21 mouse cellular contexts compared by ENCODE assay signal in the genomic region with DNA sequence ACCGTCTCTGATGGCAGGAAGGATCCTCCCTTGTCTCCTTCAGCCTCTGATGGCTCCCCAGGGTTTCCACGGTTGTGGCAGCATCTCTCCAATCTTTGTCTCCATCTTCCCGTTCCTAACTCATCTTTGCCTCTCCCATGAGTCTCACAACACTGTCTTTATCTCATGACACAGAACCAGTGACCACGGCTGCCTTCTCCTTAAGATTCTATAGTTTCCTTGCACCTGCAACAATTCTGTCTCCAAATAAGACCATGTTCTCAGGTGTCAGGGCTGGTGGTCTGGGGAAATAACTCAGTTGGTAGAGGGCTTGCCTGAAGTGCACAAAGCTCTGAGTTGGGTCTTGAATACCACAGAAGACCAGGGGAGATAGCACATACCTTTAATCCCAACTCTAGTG.
DNase-seq lines count a peak whose midpoint lies in the region; ATAC-seq and TF ChIP-seq lines count a peak whose summit lies in the region.
"Had no signal": no experiment of that assay in that cellular context is flagged by ENCODE, and none has a peak within 500 bp of the region (broad histone marks: within the 10 kb centered on the region; RNA-seq: fewer than 3 reads in every experiment).

No protein-coding gene starts in this region.

- WGBS in forebrain, embryonic 11.5 days = 90% methylated on average over 4 of the region's 4 CpGs
- WGBS in forebrain, embryonic 16.5 days = 95% methylated on average over 4 of the region's 4 CpGs
- WGBS in hindbrain, embryonic 10.5 days = 84% methylated on average over 4 of the region's 4 CpGs
- WGBS in hindbrain, embryonic 13.5 days = 95% methylated on average over 4 of the region's 4 CpGs
- WGBS in midbrain, embryonic 11.5 days = 90% methylated on average over 4 of the region's 4 CpGs
- WGBS in midbrain, postnatal 0 days = 97% methylated on average over 4 of the region's 4 CpGs
- WGBS in limb, embryonic 10.5 days = 90% methylated on average over 4 of the region's 4 CpGs

- H3K4me3 ChIP-seq in forebrain, embryonic 11.5 days (ENCODE audit: low read depth, low read length) = no peak overlapping the region
- H3K4me3 ChIP-seq in forebrain, embryonic 16.5 days (replicated peaks; ENCODE audit: low read length) = no peak overlapping the region
- H3K4me3 ChIP-seq in hindbrain, embryonic 10.5 days = no peak overlapping the region
- H3K4me3 ChIP-seq in hindbrain, embryonic 13.5 days = no peak overlapping the region
- no peak overlapping the region for H3K4me3 ChIP-seq in midbrain, embryonic 11.5 days (ENCODE audit: low read depth, low read length)
- H3K4me3 ChIP-seq in midbrain, postnatal 0 days (ENCODE audit: low read depth, low read length) = no peak overlapping the region
- no peak overlapping the region for H3K4me3 ChIP-seq in limb, embryonic 10.5 days
- H3K4me3 ChIP-seq: embryonic facial prominence, embryonic 12.5 days had no signal

- peaks cover 7% of the 10 kb centered on the region; the same call in 1 of the 2 replicates for H3K4me1 ChIP-seq in forebrain, embryonic 11.5 days (replicated peaks; ENCODE audit: control insufficient read depth, insufficient read depth, low read length)
- H3K4me1 ChIP-seq in forebrain, embryonic 16.5 days (replicated peaks; ENCODE audit: control insufficient read depth, insufficient read depth, low read length) = peaks cover 17% of the 10 kb centered on the region
- H3K4me1 ChIP-seq in hindbrain, embryonic 10.5 days (replicated peaks) = peaks cover 16% of the 10 kb centered on the region
- H3K4me1 ChIP-seq in hindbrain, embryonic 13.5 days (replicated peaks) = peaks cover 25% of the 10 kb centered on the region
- H3K4me1 ChIP-seq in midbrain, embryonic 11.5 days (ENCODE audit: control insufficient read depth, insufficient read depth, low read length) = peaks cover 3% of the 10 kb centered on the region; the same call in 1 of the 2 replicates
- H3K4me1 ChIP-seq in midbrain, postnatal 0 days (ENCODE audit: insufficient read depth, low read length) = no peaks in the 10 kb centered on the region
- H3K4me1 ChIP-seq in limb, embryonic 10.5 days = peaks cover 19% of the 10 kb centered on the region

- no peak for DNase-seq in forebrain, embryonic 11.5 days (ENCODE audit: low spot score)
- no peak for DNase-seq in hindbrain, embryonic 10.5 days (ENCODE audit: low spot score)
- DNase-seq in midbrain, embryonic 11.5 days (ENCODE audit: low spot score, missing footprints) = peak; percentile 67
- no peak for DNase-seq in midbrain, postnatal 0 days (ENCODE audit: low spot score)
- no peak for DNase-seq in limb, embryonic 10.5 days (ENCODE audit: low spot score)
- no peak for DNase-seq in spleen, postnatal 36 days (ENCODE audit: low spot score in 2 of 2)
- DNase-seq: adrenal gland, adult 2 months; adrenal gland, postnatal 10 days; adrenal gland, postnatal 25 days; cerebellum, adult 11 months; cerebellum, adult 18-20 months; cerebellum, adult 8-10 months; cerebellum, adult 9-11 months; cerebellum, postnatal 14 days; cerebellum, postnatal 36 days; embryo, embryonic 11 days; forebrain, postnatal 0 days had no signal

- ATAC-seq in forebrain, embryonic 11.5 days (replicated peaks; ENCODE audit: low FRiP score) = no peak
- no peak for ATAC-seq in forebrain, embryonic 16.5 days
- ATAC-seq in hindbrain, embryonic 13.5 days (ENCODE audit: low FRiP score) = no peak
- ATAC-seq in midbrain, embryonic 11.5 days (ENCODE audit: low FRiP score) = no peak
- no peak for ATAC-seq in midbrain, postnatal 0 days (ENCODE audit: low FRiP score)
- ATAC-seq: forebrain, embryonic 14.5 days; forebrain, postnatal 0 days had no signal

- H3K27ac ChIP-seq in forebrain, embryonic 11.5 days (ENCODE audit: low read depth, low read length) = 0 out of 2 replicates have a peak overlapping the region, but pooled peaks have one; percentile 25
- no peak overlapping the region for H3K27ac ChIP-seq in forebrain, embryonic 16.5 days (ENCODE audit: low read length)
- 0 out of 2 replicates have a peak overlapping the region, but pooled peaks have one; percentile 54 for H3K27ac ChIP-seq in hindbrain, embryonic 10.5 days
- H3K27ac ChIP-seq in hindbrain, embryonic 13.5 days = no peak overlapping the region
- H3K27ac ChIP-seq in midbrain, embryonic 11.5 days (ENCODE audit: low read depth, low read length) = no peak overlapping the region
- H3K27ac ChIP-seq in midbrain, postnatal 0 days (ENCODE audit: low read depth, low read length) = no peak overlapping the region
- H3K27ac ChIP-seq in limb, embryonic 10.5 days = peak overlapping the region; percentile 47
- H3K27ac ChIP-seq: embryonic facial prominence, embryonic 12.5 days had no signal

- H3K9ac ChIP-seq in forebrain, embryonic 11.5 days (ENCODE audit: low read length) = no peak overlapping the region
- no peak overlapping the region for H3K9ac ChIP-seq in forebrain, embryonic 16.5 days (replicated peaks; ENCODE audit: low read depth, low read length)
- H3K9ac ChIP-seq in hindbrain, embryonic 13.5 days = no peak overlapping the region
- H3K9ac ChIP-seq in midbrain, embryonic 11.5 days (ENCODE audit: low read length) = no peak overlapping the region
- no peak overlapping the region for H3K9ac ChIP-seq in midbrain, postnatal 0 days (replicated peaks; ENCODE audit: low read length, poor library complexity, severe bottlenecking)
- H3K9ac ChIP-seq: embryonic facial prominence, embryonic 12.5 days; forebrain, postnatal 0 days had no signal

- H3K9me3 ChIP-seq in forebrain, embryonic 11.5 days (ENCODE audit: control insufficient read depth, low read length) = no peaks in the 10 kb centered on the region
- H3K9me3 ChIP-seq in forebrain, embryonic 16.5 days (ENCODE audit: control insufficient read depth, low read length) = no peaks in the 10 kb centered on the region
- 0 out of 2 replicates have a peak, but pooled peaks cover 2% of the 10 kb centered on the region for H3K9me3 ChIP-seq in hindbrain, embryonic 10.5 days
- H3K9me3 ChIP-seq in hindbrain, embryonic 13.5 days = no peaks in the 10 kb centered on the region
- no peaks in the 10 kb centered on the region for H3K9me3 ChIP-seq in midbrain, embryonic 11.5 days (ENCODE audit: control insufficient read depth, low read length)
- H3K9me3 ChIP-seq in midbrain, postnatal 0 days (ENCODE audit: low read length) = no peaks in the 10 kb centered on the region
- H3K9me3 ChIP-seq in limb, embryonic 10.5 days (replicated peaks) = no peaks in the 10 kb centered on the region
- H3K9me3 ChIP-seq: embryonic facial prominence, embryonic 12.5 days had no signal

- no peak overlapping the region for H3K4me2 ChIP-seq in forebrain, embryonic 11.5 days (ENCODE audit: low read depth, low read length, severe bottlenecking)
- no peak overlapping the region for H3K4me2 ChIP-seq in forebrain, embryonic 16.5 days (ENCODE audit: low read length)
- no peak overlapping the region for H3K4me2 ChIP-seq in hindbrain, embryonic 13.5 days
- no peak overlapping the region for H3K4me2 ChIP-seq in midbrain, embryonic 11.5 days
- H3K4me2 ChIP-seq in midbrain, postnatal 0 days (ENCODE audit: low read depth, low read length, poor library complexity, severe bottlenecking) = no peak overlapping the region
- H3K4me2 ChIP-seq: embryonic facial prominence, embryonic 12.5 days had no signal

- no peaks in the 10 kb centered on the region for H3K36me3 ChIP-seq in forebrain, embryonic 11.5 days (ENCODE audit: control insufficient read depth, insufficient read depth, low read length)
- no peaks in the 10 kb centered on the region for H3K36me3 ChIP-seq in forebrain, embryonic 16.5 days (ENCODE audit: control insufficient read depth, insufficient read depth)
- no peaks in the 10 kb centered on the region for H3K36me3 ChIP-seq in hindbrain, embryonic 10.5 days
- no peaks in the 10 kb centered on the region for H3K36me3 ChIP-seq in hindbrain, embryonic 13.5 days
- H3K36me3 ChIP-seq in midbrain, embryonic 11.5 days (ENCODE audit: control insufficient read depth, insufficient read depth, low read length) = no peaks in the 10 kb centered on the region
- H3K36me3 ChIP-seq in midbrain, postnatal 0 days (ENCODE audit: insufficient read depth, low read length) = no peaks in the 10 kb centered on the region
- H3K36me3 ChIP-seq in limb, embryonic 10.5 days = no peaks in the 10 kb centered on the region
- H3K36me3 ChIP-seq: embryonic facial prominence, embryonic 12.5 days had no signal

- H3K27me3 ChIP-seq in forebrain, embryonic 11.5 days (ENCODE audit: control insufficient read depth, insufficient read depth, low read length) = no peaks in the 10 kb centered on the region
- no peaks in the 10 kb centered on the region for H3K27me3 ChIP-seq in forebrain, embryonic 16.5 days (replicated peaks; ENCODE audit: control insufficient read depth, insufficient read depth, low read length)
- H3K27me3 ChIP-seq in hindbrain, embryonic 10.5 days (ENCODE audit: insufficient read depth, poor library complexity, severe bottlenecking) = peaks cover 12% of the 10 kb centered on the region; the same call in 1 of the 2 replicates
- H3K27me3 ChIP-seq in hindbrain, embryonic 13.5 days = no peaks in the 10 kb centered on the region
- H3K27me3 ChIP-seq in midbrain, embryonic 11.5 days (ENCODE audit: control insufficient read depth, insufficient read depth, low read length) = no peaks in the 10 kb centered on the region
- no peaks in the 10 kb centered on the region for H3K27me3 ChIP-seq in midbrain, postnatal 0 days (ENCODE audit: insufficient read depth, low read length)
- H3K27me3 ChIP-seq in limb, embryonic 10.5 days (ENCODE audit: low read depth, poor library complexity, severe bottlenecking) = no peaks in the 10 kb centered on the region
- H3K27me3 ChIP-seq: embryonic facial prominence, embryonic 12.5 days had no signal

- no peak for TF ChIP-seq CTCF in midbrain, postnatal 0 days (IDR thresholded peaks at IDR 0.05)

Comparison
In these comparisons a context has a peak if more than half of its experiments do, and no peak if none do; other contexts are left out.
1. H3K27ac ChIP-seq: peak in forebrain, embryonic 11.5 days (single experiment), hindbrain, embryonic 10.5 days (single experiment) and limb, embryonic 10.5 days (single experiment); none in forebrain, embryonic 16.5 days (single experiment), hindbrain, embryonic 13.5 days (single experiment), midbrain, embryonic 11.5 days (single experiment) and midbrain, postnatal 0 days (single experiment).